In the genomic region with DNA sequence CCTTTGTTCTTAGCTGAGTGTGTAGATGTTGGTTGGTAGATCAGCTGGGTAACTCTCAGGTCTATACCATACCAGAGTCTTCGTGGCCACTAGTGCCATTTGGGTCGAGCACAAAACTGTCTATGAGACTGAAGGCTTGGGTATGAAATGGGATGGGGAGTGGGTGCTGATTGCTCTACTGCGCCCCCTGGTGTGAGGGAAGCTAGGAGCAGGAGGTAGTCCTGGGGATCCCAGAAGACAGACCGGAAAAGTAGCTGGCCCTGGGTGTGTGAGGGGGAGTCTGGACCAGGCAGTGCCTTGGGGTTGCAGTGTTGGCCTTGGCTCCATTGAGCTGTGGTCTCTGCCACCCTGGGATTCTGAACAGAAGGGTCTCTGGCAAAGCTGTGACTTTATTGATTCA, we compare ENCODE assay signal across 8 mouse cellular contexts. TPM values are rescaled to one million over a fixed set of nuclear protein-coding genes. Genes with fewer than 3 reads are reported as not detected.
DNase-seq lines count a peak whose midpoint lies in the region; ATAC-seq lines count a peak whose summit lies in the region.

No protein-coding gene starts in this region.

- no peaks in the 10 kb centered on the region for H3K27me3 ChIP-seq in hindbrain, embryonic 12.5 days

- no peak overlapping the region for H3K4me3 ChIP-seq in hindbrain, embryonic 12.5 days

- H3K27ac ChIP-seq in hindbrain, embryonic 12.5 days = no peak overlapping the region

- intact Hi-C loops in left cerebral cortex, postnatal 14 days (cut with DNase I) = loop anchor here (5.0 kb wide), 2 partner anchors 85 to 240 kb away; no protein-coding TSS in a partner anchor

- WGBS in hindbrain, embryonic 12.5 days = 69% methylated on average over 4 of the region's 4 CpGs

- no peak overlapping the region for H3K4me2 ChIP-seq in hindbrain, embryonic 12.5 days (replicated peaks)

- no peak overlapping the region for H3K9ac ChIP-seq in hindbrain, embryonic 12.5 days

- H3K36me3 ChIP-seq in hindbrain, embryonic 12.5 days = peaks cover 54% of the 10 kb centered on the region

- H3K9me3 ChIP-seq in hindbrain, embryonic 12.5 days (replicated peaks) = no peaks in the 10 kb centered on the region

- ATAC-seq in granulocyte monocyte progenitor cell, adult 5-6 weeks (replicated peaks; ENCODE audit: poor library complexity, severe bottlenecking) = peak; percentile 52
- no peak for ATAC-seq in hindbrain, embryonic 12.5 days (ENCODE audit: low FRiP score)

- peaks cover 6% of the 10 kb centered on the region for H3K4me1 ChIP-seq in hindbrain, embryonic 12.5 days

- DNase-seq in gastrocnemius, postnatal 10 days = peak; percentile 47
- DNase-seq in gastrocnemius, adult 18-20 months (ENCODE audit: low spot score) = no peak
- peak; percentile 26 for DNase-seq in urinary bladder, postnatal 25 days (ENCODE audit: low spot score)
- DNase-seq in urinary bladder, postnatal 4 days (ENCODE audit: low spot score in 2 of 2) = no peak
- peak; percentile 73 for DNase-seq in naive thymus-derived CD4-positive, alpha-beta T cell, adult 2 months (ENCODE audit: low read depth)
- DNase-seq in left cerebral cortex, postnatal 14 days (ENCODE audit: low spot score in 2 of 2) = no peak

RNA-seq across cellular contexts. Expression of gene Cerk, which starts 48.3 kb away (rescaled TPM):
- total RNA-seq in gastrocnemius, postnatal 10 days (2021) = 1 to 10 TPM; 8.0 to 9.5 TPM
- total RNA-seq in gastrocnemius, adult 18-20 months (2021) = 1 to 10 TPM; 4.3 to 5.1 TPM
- total RNA-seq in granulocyte monocyte progenitor cell, adult 5-6 weeks (2014; fragmentation: Nextera tagmentation) = 26.3 and 29.8 TPM in 2 replicates
- 41.4 and 47.9 TPM in 2 replicates for total RNA-seq in granulocyte monocyte progenitor cell, adult 5-6 weeks (2017)
- polyA plus RNA-seq in hindbrain, embryonic 12.5 days (2016; fragmentation: Nextera tagmentation; extraction: Ambion mirVana) = 26.0 and 28.1 TPM in 2 replicates
- total RNA-seq in left cerebral cortex, postnatal 14 days (2021) = 10 to 100 TPM; 46.6 to 46.8 TPM

Comparison
In these comparisons a context has a peak if more than half of its experiments do, and no peak if none do; other contexts are left out.
1. DNase-seq: peak in gastrocnemius, postnatal 10 days (single experiment), urinary bladder, postnatal 25 days (single experiment) and naive thymus-derived CD4-positive, alpha-beta T cell, adult 2 months (single experiment); none in gastrocnemius, adult 18-20 months (single experiment), urinary bladder, postnatal 4 days (0 of 2) and left cerebral cortex, postnatal 14 days (0 of 2).